Mouse (Mus musculus) lung, postnatal 0 days (tissue): Measurements from ENCODE around the gene Grin2c.

Experiments used
- CTCF ChIP-seq: IDR thresholded peaks from 2 replicates; pipeline ENCODE4 v1.5.1; 2016; ENCODE audit warnings: antibody characterized with exemption, mild to moderate bottlenecking
- EP300 ChIP-seq: IDR thresholded peaks from 2 replicates; pipeline ENCODE4 v1.6.1; 2016; ENCODE audit warnings: antibody characterized with exemption, mild to moderate bottlenecking, control low read depth

DNA sequence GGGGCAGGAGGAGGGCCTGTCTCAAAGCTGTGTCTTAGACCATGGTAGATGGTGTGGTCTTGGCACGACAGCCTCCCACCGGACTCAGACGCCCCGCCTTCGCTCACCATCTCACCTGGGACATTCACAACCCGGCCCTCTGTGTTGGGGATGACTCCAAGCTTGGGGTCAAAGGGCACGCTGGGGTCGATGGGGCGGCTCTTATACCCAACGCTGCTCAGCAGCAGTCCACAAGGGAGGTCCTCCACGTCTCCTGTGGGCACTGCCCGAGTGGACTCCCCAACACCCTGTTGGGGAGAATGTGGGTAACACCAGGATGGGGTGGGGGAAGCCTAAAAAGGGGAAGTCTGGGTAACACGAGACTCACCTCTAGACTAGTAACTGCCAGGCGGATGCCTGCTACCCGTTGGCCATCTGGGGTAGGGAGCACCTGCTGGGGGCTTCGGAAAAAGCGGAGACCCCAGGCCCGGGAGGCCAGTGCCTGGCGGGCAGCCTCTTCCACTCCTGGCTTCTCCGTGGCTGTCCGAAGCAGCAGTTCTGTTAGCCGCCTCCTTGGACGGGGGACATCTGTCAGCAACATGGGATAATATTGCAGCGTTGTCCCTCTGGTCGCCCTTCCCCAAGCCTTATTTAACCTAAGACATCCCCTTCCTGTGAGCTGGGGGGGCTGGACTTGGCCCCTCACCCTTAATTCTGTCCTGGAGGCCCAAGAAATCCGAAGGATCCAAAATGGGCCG is 2.5 kb upstream of the Grin2c start:
- no peak for TF ChIP-seq CTCF
- no peak for TF ChIP-seq EP300
